Mouse (Mus musculus): ENCODE data around the gene Casp3. TPM values are rescaled to one million over a fixed set of nuclear protein-coding genes. Genes with fewer than 3 reads are reported as not detected.
"Not testable (repeated sequence)": the region's sequence is repeated elsewhere in the genome, so short reads cannot be mapped to it uniquely, and the experiment has no call there.

Casp3 gene
- 40.0 and 41.8 TPM in 2 replicates for total RNA-seq (2015)
- 74.2 and 88.3 TPM in 2 replicates for total RNA-seq (2017)

DNA sequence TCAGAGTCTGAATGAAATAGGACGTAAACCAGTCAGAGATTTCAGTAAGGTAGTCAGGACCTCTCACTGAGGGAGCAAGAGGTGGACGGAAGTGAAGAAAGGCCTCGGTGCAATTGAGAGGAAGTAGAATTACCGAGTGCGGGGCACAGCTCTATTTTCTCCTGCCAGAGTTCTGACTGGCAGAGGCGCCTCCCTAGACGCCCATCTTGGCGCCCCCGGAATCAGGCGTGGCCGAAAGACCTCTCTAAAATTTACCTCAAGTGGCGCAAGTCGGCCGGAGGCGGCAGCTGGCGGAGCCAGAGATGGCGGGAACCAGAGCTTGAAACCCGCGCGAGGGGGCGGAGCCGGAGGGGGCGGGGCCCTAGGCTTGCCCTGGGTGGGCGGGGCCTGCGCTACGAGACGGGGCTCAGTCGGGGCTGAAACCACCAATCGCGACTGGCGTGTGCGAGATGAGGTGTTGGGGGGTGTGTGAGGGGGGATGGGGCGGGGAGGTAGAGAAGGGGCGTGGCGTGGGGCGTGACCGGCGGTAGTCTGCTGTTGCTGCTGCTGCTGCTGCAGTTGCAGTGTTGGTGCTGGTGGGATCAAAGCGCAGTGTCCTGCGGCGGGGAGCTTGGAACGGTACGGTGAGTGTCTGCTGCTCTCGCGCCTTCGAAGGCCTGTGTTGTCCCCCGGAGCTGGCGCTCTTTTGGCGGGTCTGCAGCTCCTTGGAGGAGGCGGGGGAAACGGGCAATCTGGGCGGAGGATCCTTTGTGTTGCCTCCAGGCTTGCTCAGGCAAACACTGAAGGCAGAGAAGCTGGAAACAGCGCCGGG, at the start of gene Casp3, which contains the start of gene Primpol:
Casp3 (plus strand) TSS at position 413 of the 811 bp plus-strand sequence.
Primpol (minus strand) TSS at position 334 of the 811 bp plus-strand sequence.
- peak; percentile 85 for ATAC-seq (ENCODE audit: poor library complexity, severe bottlenecking)

DNA sequence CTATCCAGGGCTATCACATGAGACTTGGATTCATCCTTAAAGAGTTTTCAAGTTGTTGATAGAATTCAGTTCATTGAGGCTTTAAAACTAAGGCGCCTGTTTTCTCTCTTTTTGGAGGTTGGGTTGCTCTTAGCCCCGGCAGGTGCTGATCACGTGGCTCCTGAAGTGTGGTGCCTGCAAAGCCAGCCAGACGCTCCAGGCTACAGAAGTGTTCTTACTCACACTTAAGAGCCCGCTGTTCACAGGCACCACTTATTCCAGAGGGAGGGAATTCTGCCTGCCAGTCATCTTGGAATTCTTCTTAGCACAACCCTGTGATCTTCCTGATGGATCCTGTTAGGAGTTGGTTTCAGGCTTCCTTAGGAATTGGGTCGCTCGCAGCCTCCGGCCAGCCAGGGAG, 49.1 kb upstream of the Casp3 start:
- ATAC-seq (ENCODE audit: poor library complexity, severe bottlenecking), result no peak

DNA sequence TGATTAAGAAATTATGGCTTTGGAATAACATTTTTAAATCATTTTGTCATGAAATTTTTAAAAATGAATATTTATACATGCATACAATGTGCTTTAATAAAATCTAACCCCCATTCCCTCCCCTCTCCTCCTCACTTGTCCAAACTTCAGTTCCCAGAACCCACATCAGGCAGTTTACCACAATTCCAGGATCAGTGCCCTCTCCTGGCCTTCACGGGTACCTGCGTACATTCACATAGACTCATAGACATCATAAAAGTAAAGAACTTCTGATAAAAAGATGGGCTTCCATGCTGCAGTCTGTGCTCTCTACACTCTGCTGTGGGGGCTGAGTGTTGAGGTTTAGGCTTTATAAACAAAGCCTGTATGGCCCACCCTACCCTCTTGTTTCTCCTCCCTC, 48.1 kb upstream of the Casp3 start:
- ATAC-seq (ENCODE audit: poor library complexity, severe bottlenecking), result no peak

DNA sequence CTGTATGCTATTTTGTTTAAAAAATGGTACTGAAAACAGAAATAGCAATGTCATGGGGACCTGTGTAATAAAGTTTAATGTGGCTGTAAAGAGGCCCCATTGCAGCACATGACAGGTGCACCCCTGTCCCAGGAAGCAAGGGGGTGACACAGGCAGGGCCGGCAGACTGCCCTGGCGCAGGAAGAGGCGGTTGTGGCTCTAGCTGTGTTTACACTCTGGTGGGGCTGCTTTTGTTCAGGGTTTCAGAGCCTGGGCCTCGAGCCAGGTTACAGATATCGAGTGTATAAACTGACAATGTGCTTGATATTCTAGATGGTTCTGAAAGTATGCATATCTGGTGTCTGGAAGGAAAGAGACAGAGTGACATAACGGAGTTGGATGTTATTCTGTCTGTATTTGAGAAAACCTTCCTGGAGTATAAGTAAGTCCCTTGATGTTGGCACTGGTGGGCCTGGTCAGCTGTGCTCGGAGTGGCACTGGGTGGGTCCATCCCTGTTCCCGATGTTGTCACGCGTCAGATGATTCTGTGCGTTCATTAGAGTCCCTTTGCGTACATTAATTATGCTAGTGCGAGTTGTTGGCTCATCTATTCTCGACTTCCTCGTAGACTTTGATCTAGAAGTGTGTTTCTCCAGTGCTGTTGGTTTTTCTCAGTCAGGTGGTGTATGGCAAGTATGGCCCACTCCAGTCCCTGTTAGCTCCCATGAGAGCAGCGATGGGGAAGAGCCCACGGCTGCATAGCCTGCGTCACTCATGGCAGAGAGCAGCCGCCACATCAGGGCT, 47.2 kb upstream of the Casp3 start:
- no peak for ATAC-seq (ENCODE audit: poor library complexity, severe bottlenecking)

DNA sequence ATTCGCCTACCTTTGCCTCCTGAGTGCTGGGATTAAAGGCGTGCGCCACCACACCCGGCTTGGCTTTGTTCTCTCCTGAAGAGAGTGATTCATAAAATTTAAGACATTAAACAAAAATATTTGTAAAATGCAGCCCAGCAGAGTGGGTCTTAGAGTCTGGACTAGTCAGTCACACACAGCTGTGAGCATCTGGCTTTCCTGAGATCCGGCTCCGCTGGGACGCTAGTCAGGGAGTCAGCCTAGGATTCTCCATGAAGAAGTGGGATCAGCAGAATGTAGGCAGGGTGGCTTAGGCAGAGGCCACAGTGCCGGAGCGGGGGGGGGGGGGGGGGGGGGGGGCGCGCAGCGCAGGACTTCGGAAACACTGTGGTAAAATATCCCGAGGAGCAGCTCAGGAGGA, 46.4 kb upstream of the Casp3 start:
- ATAC-seq (ENCODE audit: poor library complexity, severe bottlenecking), result no peak

GRCm38 (mm10) chr8:46573446-46573845, 43.6 kb upstream of the Casp3 start:
- ATAC-seq (ENCODE audit: poor library complexity, severe bottlenecking), result no peak

DNA sequence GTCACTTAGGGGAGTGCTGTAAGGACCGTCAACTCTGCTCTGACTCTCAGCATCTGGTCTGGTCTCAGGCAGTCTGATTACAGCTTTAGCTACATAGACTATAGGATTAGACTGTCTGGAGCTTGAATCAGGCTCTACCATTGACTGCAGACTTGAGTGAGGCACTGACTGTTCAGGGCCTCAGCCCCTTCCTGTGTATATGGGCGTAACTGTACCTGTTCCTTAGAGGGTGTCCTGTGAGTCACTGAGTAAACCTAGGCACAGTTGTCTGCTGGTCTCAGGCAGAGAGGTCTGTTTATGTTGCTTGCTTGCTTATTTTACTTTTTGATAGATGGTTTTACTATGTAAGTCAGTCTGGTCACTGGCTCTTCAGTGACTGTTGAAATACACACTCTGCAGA, 43.1 kb upstream of the Casp3 start:
- ATAC-seq (ENCODE audit: poor library complexity, severe bottlenecking), result no peak

DNA sequence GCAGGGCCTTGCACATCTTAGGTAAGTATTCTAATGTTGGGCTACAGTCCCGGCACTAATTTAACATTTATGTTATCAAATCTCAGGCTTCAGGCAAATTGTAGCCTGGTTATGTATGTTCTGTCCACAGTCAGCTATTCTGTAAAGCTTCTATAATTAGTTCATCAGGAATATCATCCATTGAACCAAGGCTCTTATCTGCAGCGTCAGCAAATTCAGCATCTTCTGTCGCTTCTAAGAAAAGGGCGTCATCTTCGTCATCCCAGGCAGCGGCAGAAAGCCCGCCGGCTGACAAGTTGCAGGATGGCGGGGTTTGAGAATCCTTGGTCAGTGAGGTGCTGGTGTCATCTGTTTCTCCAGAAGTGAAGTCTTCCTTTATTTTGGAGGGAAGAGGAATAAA, 38.3 kb upstream of the Casp3 start:
- no peak for ATAC-seq (ENCODE audit: poor library complexity, severe bottlenecking)

DNA sequence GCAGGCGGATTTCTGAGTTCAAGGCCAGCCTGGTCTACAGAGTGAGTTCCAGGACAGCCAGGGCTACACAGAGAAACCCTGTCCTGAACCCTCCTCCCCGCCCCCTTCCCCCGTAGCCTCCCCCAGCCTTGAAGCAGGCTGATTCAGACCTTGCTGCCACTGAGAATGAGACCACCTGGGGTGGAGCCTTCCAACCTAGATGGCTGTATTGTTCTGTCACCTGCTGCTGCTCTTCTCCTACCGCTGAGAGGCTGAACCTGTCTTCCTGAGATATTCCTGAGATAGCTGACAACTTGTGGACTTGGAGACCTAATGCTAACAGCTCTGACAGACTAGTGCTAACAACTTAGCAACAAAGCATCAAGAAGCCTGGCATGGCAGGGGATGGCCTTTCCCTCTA, 32.8 kb upstream of the Casp3 start:
- not testable (repeated sequence) for ATAC-seq (ENCODE audit: poor library complexity, severe bottlenecking)

- ATAC-seq (ENCODE audit: poor library complexity, severe bottlenecking), result no peak
Measured at GRCm38 (mm10) chr8:46585576-46585975, 31.5 kb upstream of the Casp3 start.

- peak; percentile 57; the same call in 1 of the 2 replicates for ATAC-seq (ENCODE audit: poor library complexity, severe bottlenecking)
Measured at GRCm38 (mm10) chr8:46587911-46588310, 29.2 kb upstream of the Casp3 start.

DNA sequence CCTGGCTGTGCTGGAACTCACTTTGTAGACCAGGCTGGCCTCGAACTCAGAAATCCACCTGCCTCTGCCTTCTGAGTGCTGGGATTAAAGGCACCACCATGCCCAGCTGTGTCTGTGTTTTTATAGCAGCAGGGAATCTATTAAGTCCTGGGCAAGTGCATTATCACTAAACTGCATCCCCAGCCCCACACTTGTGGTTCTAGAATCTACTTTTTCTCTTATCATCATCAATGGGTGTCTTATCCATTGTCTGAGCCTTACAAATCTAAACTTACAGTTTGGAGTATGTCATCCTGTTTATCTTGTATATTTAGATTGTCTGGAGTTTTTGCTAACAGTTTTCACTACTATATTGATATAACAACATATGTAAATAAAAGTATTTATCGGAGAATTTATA, 28.4 kb upstream of the Casp3 start:
- ATAC-seq (ENCODE audit: poor library complexity, severe bottlenecking), result no peak

- no peak for ATAC-seq (ENCODE audit: poor library complexity, severe bottlenecking)
Measured at GRCm38 (mm10) chr8:46593067-46593466, 24.0 kb upstream of the Casp3 start.

GRCm38 (mm10) chr8:46593772-46594171, 23.3 kb upstream of the Casp3 start:
- ATAC-seq (ENCODE audit: poor library complexity, severe bottlenecking), result peak; percentile 34; the same call in 1 of the 2 replicates

- ATAC-seq (ENCODE audit: poor library complexity, severe bottlenecking), result peak; percentile 99
Measured at GRCm38 (mm10) chr8:46595593-46595992, 21.5 kb upstream of the Casp3 start.

DNA sequence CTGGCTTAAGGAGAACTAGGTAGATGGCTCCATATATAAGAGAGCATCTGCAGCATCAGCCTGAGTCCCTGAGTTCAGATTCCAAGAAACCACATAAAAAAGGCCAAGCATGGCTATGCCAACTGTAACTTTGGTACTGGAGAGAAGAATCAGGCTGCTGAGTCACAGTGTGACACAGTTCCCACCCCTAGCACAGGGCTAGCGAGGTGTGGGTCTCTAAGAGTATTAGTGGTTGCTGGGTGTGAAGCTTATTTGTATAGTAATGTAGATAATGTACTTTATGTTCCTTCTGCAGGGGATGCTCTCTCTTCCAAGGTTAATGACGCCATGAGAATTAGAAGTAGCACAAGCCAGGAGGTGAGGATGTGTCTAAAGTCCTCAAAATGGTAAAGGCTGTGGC, 20.6 kb upstream of the Casp3 start:
- no peak for ATAC-seq (ENCODE audit: poor library complexity, severe bottlenecking)

GRCm38 (mm10) chr8:46597411-46597810, 19.7 kb upstream of the Casp3 start:
- ATAC-seq (ENCODE audit: poor library complexity, severe bottlenecking), result no peak

DNA sequence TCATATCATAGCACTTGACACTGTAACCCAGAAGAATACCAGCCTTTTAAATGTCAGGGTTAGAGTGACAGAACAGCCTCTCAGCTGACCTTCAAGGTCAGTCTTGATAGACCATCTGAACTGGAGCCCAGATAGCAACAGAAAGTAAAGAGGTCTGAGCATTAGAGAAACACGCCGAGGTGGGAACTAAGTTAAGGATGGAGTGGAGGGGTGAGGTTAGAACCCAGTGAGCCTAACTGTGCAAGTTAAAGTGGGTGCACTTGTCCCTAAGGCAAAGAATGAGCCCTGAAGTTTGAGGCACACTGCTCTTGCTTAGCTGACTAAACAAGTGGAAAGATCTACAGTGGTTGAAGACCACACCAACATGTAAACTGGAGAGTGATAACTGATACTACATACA, 19.0 kb upstream of the Casp3 start:
- ATAC-seq (ENCODE audit: poor library complexity, severe bottlenecking), result no peak

- ATAC-seq (ENCODE audit: poor library complexity, severe bottlenecking), result no peak
Measured at GRCm38 (mm10) chr8:46598753-46599152, 18.3 kb upstream of the Casp3 start.

GRCm38 (mm10) chr8:46599314-46599904, 17.7 kb upstream of the Casp3 start:
- no peak for ATAC-seq (ENCODE audit: poor library complexity, severe bottlenecking)

- ATAC-seq (ENCODE audit: poor library complexity, severe bottlenecking), result no peak
Measured at GRCm38 (mm10) chr8:46600959-46601707, 16.0 kb upstream of the Casp3 start.
